Mouse (Mus musculus) lung, embryonic 14.5 days (tissue): Measurements from ENCODE around the gene Snx10. TPM values are rescaled to one million over a fixed set of nuclear protein-coding genes. Genes with fewer than 3 reads are reported as not detected.
"Not testable (repeated sequence)": the region's sequence is repeated elsewhere in the genome, so short reads cannot be mapped to it uniquely, and the experiment has no call there.

Source experiments
- ATAC-seq: fragments of 200-750 bp; cut with Nextera tagmentation; 2 replicates; pipeline ENCODE4 v1.8.0; 2017; ENCODE audit warnings: mild to moderate bottlenecking, moderate TSS enrichment, moderate library complexity; ENCODE audit not compliant: insufficient read depth
- DNase-seq: peaks from one replicate; pipeline ENCODE4 v3.0.0-alpha.2; 2015
- H3K27ac ChIP-seq: fragments of 300-500 bp; sonication (generic); 2 replicates; pipeline ENCODE4 v1.5.1; 2014; ENCODE audit warnings: low read depth, mild to moderate bottlenecking, moderate library complexity
- H3K27me3 ChIP-seq: fragments of 300-500 bp; sonication (generic); 2 replicates; pipeline ENCODE4 v1.6.1; 2014; ENCODE audit warnings: low read length, control low read depth; ENCODE audit not compliant: insufficient read depth
- H3K36me3 ChIP-seq: fragments of 300-500 bp; sonication (generic); 2 replicates; pipeline ENCODE4 v1.6.1; 2014; ENCODE audit warnings: control low read depth; ENCODE audit not compliant: insufficient read depth
- H3K4me1 ChIP-seq: fragments of 300-500 bp; sonication (generic); 2 replicates; pipeline ENCODE4 v1.6.1; 2014; ENCODE audit warnings: antibody characterized with exemption, control low read depth; ENCODE audit not compliant: insufficient read depth
- H3K4me2 ChIP-seq: fragments of 300-500 bp; sonication (generic); 2 replicates; pipeline ENCODE4 v1.6.1; 2014; ENCODE audit warnings: mild to moderate bottlenecking
- H3K4me3 ChIP-seq: fragments of 300-500 bp; sonication (generic); 2 replicates; pipeline ENCODE4 v1.5.1; 2014; ENCODE audit warnings: low read depth, low read length
- H3K9ac ChIP-seq: fragments of 300-500 bp; sonication (generic); 2 replicates; pipeline ENCODE4 v1.6.1; 2014
- H3K9me3 ChIP-seq: fragments of 300-500 bp; sonication (generic); 2 replicates; pipeline ENCODE4 v1.6.1; 2016; ENCODE audit warnings: low read depth, low read length, control low read depth
- CTCF ChIP-seq: IDR thresholded peaks from 2 replicates; pipeline ENCODE4 v1.5.1; 2016; ENCODE audit warnings: antibody characterized with exemption, low read depth
- WGBS: fragments of 180-500 bp; shearing (Covaris S2); extraction: QIAGEN DNeasy Blood & Tissue Kit; methylation state at CpG from one replicate; pipeline ENCODE4 v1.1.7; 2014; 5-methylcytosine and 5-hydroxymethylcytosine counted together
- polyA plus RNA-seq: library from polyadenylated mRNA; unstranded; fragments of >200 nt; fragmentation: Nextera tagmentation; extraction: Ambion mirVana; gene quantifications from 2 replicates; pipeline ENCODE4 v1.2.1, GENCODE M21; 2014

Gene Snx10
- 11.3 and 14.2 TPM in 2 replicates for polyA plus RNA-seq

GRCm38 (mm10) chr6:51523807-51524320 is at the start of gene Snx10:
TSS of gene Snx10 (plus strand) at chr6:51523901.
- H3K9ac ChIP-seq: peak within 1 kb of the TSS; percentile 64
- H3K27ac ChIP-seq: no peak within 1 kb of the TSS
- DNase-seq (peak; percentile 70), ATAC-seq (peak; percentile 71)
- H3K4me3 ChIP-seq: peak within 1 kb of the TSS; percentile 62
- H3K36me3 ChIP-seq: no peaks in the 10 kb centered on the region
- peak within 1 kb of the TSS; percentile 91 for H3K4me2 ChIP-seq
- H3K27me3 ChIP-seq: no peaks in the 10 kb centered on the region
- H3K9me3 ChIP-seq: no peaks in the 10 kb centered on the region
- WGBS: under 1% methylated on average over 47 of the region's 47 CpGs
- no peak for TF ChIP-seq CTCF
- H3K4me1 ChIP-seq: no peaks in the 10 kb centered on the region

GRCm38 (mm10) chr6:51479136-51479731 is 44.5 kb upstream of the Snx10 start:
- H3K4me1 ChIP-seq: no peaks in the 10 kb centered on the region
- H3K9ac ChIP-seq: no peak overlapping the region
- no peak for DNase-seq
- 91% methylated on average over 4 of the region's 4 CpGs for WGBS
- no peak overlapping the region for H3K4me3 ChIP-seq
- H3K27me3 ChIP-seq: no peaks in the 10 kb centered on the region
- H3K36me3 ChIP-seq: peaks cover 80% of the 10 kb centered on the region
- no peak for TF ChIP-seq CTCF
- no peak overlapping the region for H3K27ac ChIP-seq
- H3K4me2 ChIP-seq: no peak overlapping the region
- H3K9me3 ChIP-seq: no peaks in the 10 kb centered on the region
- no peak for ATAC-seq

- no peak overlapping the region for H3K9ac ChIP-seq
- no peak for TF ChIP-seq CTCF
- no peaks in the 10 kb centered on the region for H3K9me3 ChIP-seq
- ATAC-seq (no peak), DNase-seq (no peak)
- peaks cover 62% of the 10 kb centered on the region for H3K36me3 ChIP-seq
- H3K27ac ChIP-seq: no peak overlapping the region
- no peaks in the 10 kb centered on the region for H3K4me1 ChIP-seq
- 89% methylated on average over 8 of the region's 8 CpGs for WGBS
- no peak overlapping the region for H3K4me3 ChIP-seq
- H3K27me3 ChIP-seq: no peaks in the 10 kb centered on the region
- no peak overlapping the region for H3K4me2 ChIP-seq
Measured at GRCm38 (mm10) chr6:51481548-51481947, 42.2 kb upstream of the Snx10 start.

GRCm38 (mm10) chr6:51483861-51484260 is 39.8 kb upstream of the Snx10 start:
- WGBS: 86% methylated on average over 3 of the region's 3 CpGs
- H3K9ac ChIP-seq: no peak overlapping the region
- no peaks in the 10 kb centered on the region for H3K4me1 ChIP-seq
- H3K4me2 ChIP-seq: no peak overlapping the region
- no peaks in the 10 kb centered on the region for H3K9me3 ChIP-seq
- no peak overlapping the region for H3K27ac ChIP-seq
- ATAC-seq (no peak), DNase-seq (no peak)
- no peaks in the 10 kb centered on the region for H3K27me3 ChIP-seq
- peaks cover 44% of the 10 kb centered on the region for H3K36me3 ChIP-seq
- H3K4me3 ChIP-seq: no peak overlapping the region
- no peak for TF ChIP-seq CTCF

- H3K36me3 ChIP-seq: peaks cover 37% of the 10 kb centered on the region
- not testable (repeated sequence) for ATAC-seq, H3K27ac ChIP-seq, DNase-seq, H3K4me2 ChIP-seq, H3K9ac ChIP-seq, H3K4me1 ChIP-seq, H3K9me3 ChIP-seq, H3K4me3 ChIP-seq, H3K27me3 ChIP-seq
- 89% methylated on average over 8 of the region's 8 CpGs for WGBS
Measured at GRCm38 (mm10) chr6:51484556-51484955, 39.1 kb upstream of the Snx10 start.

- Histone ChIP-seq H3K36me3 (peaks cover 26% of the 10 kb centered on the region), H3K27me3 (no peaks in the 10 kb centered on the region), H3K9ac (no peak overlapping the region), H3K9me3 (no peaks in the 10 kb centered on the region), H3K4me1 (no peaks in the 10 kb centered on the region), H3K4me3 (no peak overlapping the region), H3K27ac (no peak overlapping the region), H3K4me2 (no peak overlapping the region)
- TF ChIP-seq CTCF: no peak
- 48% methylated on average over 2 of the region's 2 CpGs for WGBS
- DNase-seq (no peak), ATAC-seq (no peak)
Measured at GRCm38 (mm10) chr6:51485646-51486045, 38.1 kb upstream of the Snx10 start.

GRCm38 (mm10) chr6:51486076-51486710 is 37.5 kb upstream of the Snx10 start:
- H3K4me1 ChIP-seq: no peaks in the 10 kb centered on the region
- no peaks in the 10 kb centered on the region for H3K9me3 ChIP-seq
- peaks cover 21% of the 10 kb centered on the region for H3K36me3 ChIP-seq
- H3K27me3 ChIP-seq: no peaks in the 10 kb centered on the region
- no peak overlapping the region for H3K4me2 ChIP-seq
- H3K27ac ChIP-seq: no peak overlapping the region
- 42% methylated on average over 7 of the region's 7 CpGs for WGBS
- ATAC-seq (no peak), DNase-seq (no peak)
- TF ChIP-seq CTCF: no peak
- no peak overlapping the region for H3K4me3 ChIP-seq
- H3K9ac ChIP-seq: no peak overlapping the region
